Mouse (Mus musculus): ENCODE data around the gene Spock2.

DNA sequence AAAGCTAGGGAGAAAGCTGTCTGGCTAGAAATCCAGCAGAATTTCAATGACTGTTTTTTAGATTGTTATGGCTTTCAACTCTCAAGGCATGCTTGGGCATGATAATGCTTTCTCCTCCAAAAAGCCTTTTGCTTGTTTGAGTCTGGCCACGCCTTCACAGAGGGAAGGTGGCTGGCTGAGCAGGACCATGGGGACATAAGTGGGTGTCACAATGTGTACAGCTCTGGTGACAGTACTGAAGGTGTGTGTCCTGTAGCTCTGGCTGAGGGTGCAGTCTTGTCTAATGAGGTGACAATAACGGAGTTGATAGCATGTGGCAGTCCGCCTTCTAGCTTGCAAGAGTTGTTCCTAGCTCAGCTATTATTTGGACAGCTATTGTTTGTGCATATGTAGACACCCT, 25.8 kb upstream of the Spock2 start:
- TF ChIP-seq CTCF (IDR thresholded peaks at IDR 0.05; ENCODE audit: borderline replicate concordance, insufficient read depth, low read depth, low read length) = no peak
- TF ChIP-seq POLR2A (IDR thresholded peaks at IDR 0.05; ENCODE audit: borderline replicate concordance, insufficient read depth, low read length) = no peak

Measured in cerebellum, adult 2 months (tissue).